Mouse (Mus musculus): ENCODE measurements around the gene Fbl. TPM values are rescaled to one million over a fixed set of nuclear protein-coding genes. Genes with fewer than 3 reads are reported as not detected.

The Fbl gene
- polyA plus RNA-seq (2012; rRNA removed; ENCODE audit: low replicate concordance): 32.1 and 36.7 TPM in 2 replicates

DNA sequence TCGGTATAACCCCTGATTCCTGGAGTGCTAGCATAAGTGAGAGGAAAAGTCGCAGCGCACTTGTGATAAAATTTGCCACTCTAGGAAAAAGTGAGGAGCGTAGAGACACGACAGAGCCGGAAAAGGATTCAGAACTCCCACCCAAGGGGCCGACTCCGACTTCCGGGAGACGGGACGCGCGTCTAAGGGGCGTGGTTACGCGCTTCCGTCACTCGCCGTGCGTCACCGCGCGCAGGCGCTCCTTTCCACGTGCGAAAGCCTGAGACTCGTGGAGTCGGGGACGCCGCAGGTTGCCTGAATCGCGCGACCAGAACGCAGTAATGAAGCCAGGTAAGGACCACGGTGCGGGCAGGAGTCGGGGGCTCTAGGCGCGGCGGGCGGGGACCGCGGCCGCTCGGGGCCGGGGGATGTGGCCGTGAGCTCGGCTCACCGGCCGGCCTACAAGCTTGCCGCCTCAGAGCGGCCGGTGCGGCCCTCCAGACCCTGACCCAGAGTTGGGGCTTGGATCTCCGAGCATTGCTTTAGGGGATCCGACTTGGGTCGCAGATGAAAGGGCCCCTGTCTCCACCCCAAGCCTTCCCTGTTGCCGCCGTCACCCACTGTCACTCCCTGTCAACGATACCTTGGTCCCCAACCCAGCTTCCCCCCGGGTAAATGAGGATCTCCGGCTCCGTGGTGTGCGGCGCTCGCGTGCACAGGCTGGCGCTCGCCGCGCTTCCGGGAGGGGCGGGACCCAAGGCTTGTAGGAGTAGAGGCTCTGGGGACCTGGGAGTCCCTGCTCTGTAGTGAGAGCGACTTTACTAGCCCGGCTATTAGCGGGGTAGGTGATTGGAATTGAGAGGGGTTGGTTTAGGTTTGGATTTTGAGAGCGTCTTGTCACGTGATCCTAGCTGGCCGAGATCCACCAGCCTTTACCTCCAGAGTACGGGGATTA lies at the start of gene Fbl:
Gene Fbl, plus strand, starts transcription at position 222 of the 934 bp plus-strand sequence.

DNA sequence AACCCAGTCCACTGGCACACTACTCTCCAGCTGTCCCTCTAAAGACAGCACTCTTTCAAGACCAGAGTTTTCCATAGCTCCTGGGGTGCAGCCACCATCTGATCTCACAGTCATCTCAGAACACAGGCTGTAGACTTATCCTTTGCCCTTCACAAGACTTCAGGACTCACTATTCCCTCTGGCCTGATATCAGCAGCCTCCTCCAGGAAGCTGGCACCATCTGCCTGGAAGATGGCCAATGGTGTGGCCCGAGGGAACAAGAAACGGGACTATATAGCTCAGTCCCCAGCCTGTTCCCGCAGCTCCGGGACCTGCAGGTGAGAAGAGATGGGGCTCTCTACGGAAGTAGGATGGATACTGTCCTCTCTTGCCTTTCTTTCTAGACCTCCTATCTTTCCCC lies 40.3 kb upstream of the Fbl start, which contains the start of gene 9530053A07Rik:
Gene 9530053A07Rik, plus strand, starts transcription at position 301 of the 400 bp plus-strand sequence.

DNA sequence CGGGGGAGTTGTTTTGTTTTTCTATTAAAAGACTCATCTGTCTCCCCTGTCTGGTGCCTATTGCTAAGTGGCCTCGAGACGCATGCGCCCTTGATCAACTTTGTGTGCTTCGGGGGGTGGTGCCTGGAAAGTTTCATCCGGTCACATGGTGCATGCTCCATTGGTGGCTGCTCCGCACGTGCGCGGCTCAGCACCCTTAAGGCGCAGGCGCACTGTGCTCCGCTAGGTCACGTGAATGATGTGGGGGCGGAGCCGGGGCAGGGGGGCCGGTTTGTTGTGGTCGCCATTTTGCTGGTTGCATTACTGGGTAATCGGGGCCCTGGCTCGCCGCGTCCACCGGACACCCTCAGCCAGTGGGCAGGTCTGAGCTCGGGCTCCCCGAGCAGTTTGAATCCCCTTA lies 9.7 kb downstream of the Fbl start, which contains the start of gene Dyrk1b:
Gene Dyrk1b, plus strand, starts transcription at position 242 of the 400 bp plus-strand sequence.

Other genes with a start within 250 kb of the Fbl start
- gene Zfp974, start 240.2 kb upstream of the Fbl start, polyA plus RNA-seq (2012; rRNA removed; ENCODE audit: low replicate concordance): 1.4 and 2.8 TPM in 2 replicates
- gene Zfp780b, start 190.5 kb upstream of the Fbl start, polyA plus RNA-seq (2012; rRNA removed; ENCODE audit: low replicate concordance): 0.98 and 2.9 TPM in 2 replicates
- gene Zfp850, start 155.6 kb upstream of the Fbl start, polyA plus RNA-seq (2012; rRNA removed; ENCODE audit: low replicate concordance): 0.27 and 0.63 TPM in 2 replicates
- gene Psmc4, start 119.6 kb upstream of the Fbl start, polyA plus RNA-seq (2012; rRNA removed; ENCODE audit: low replicate concordance): 77.8 and 97.0 TPM in 2 replicates
- 45.0 and 51.2 TPM in 2 replicates for gene Fcgbp, start 98.5 kb upstream of the Fbl start, polyA plus RNA-seq (2012; rRNA removed; ENCODE audit: low replicate concordance)
- not detected in 2 replicates for gene 9530053A07Rik, start 40.2 kb upstream of the Fbl start, polyA plus RNA-seq (2012; rRNA removed; ENCODE audit: low replicate concordance)
- gene Dyrk1b, start 9.8 kb downstream of the Fbl start, polyA plus RNA-seq (2012; rRNA removed; ENCODE audit: low replicate concordance): 66.0 and 77.5 TPM in 2 replicates
- gene Eid2, start 98.2 kb downstream of the Fbl start, polyA plus RNA-seq (2012; rRNA removed; ENCODE audit: low replicate concordance): 2.6 and 9.5 TPM in 2 replicates
- gene Eid2b, start 108.0 kb downstream of the Fbl start, polyA plus RNA-seq (2012; rRNA removed; ENCODE audit: low replicate concordance): 7.4 and 19.4 TPM in 2 replicates
- gene Selenov, start 121.5 kb downstream of the Fbl start, polyA plus RNA-seq (2012; rRNA removed; ENCODE audit: low replicate concordance): not detected in 2 replicates
- gene Dll3, start 132.5 kb downstream of the Fbl start, polyA plus RNA-seq (2012; rRNA removed; ENCODE audit: low replicate concordance): 0.11 TPM in 1 of 2 replicates, not detected in the other
- 90.3 and 103 TPM in 2 replicates for gene Timm50, start 142.4 kb downstream of the Fbl start, polyA plus RNA-seq (2012; rRNA removed; ENCODE audit: low replicate concordance)
- gene Supt5, start 169.0 kb downstream of the Fbl start, polyA plus RNA-seq (2012; rRNA removed; ENCODE audit: low replicate concordance): 114 and 125 TPM in 2 replicates
- gene Rps16, start 180.9 kb downstream of the Fbl start, polyA plus RNA-seq (2012; rRNA removed; ENCODE audit: low replicate concordance): 1,024 and 1,255 TPM in 2 replicates
- gene Plekhg2, start 202.9 kb downstream of the Fbl start, polyA plus RNA-seq (2012; rRNA removed; ENCODE audit: low replicate concordance): 35.6 and 63.3 TPM in 2 replicates
- 63.8 and 131 TPM in 2 replicates for gene Zfp36, start 210.5 kb downstream of the Fbl start, polyA plus RNA-seq (2012; rRNA removed; ENCODE audit: low replicate concordance)
- gene Med29, start 223.0 kb downstream of the Fbl start, polyA plus RNA-seq (2012; rRNA removed; ENCODE audit: low replicate concordance): 54.4 and 58.2 TPM in 2 replicates
- 89.1 and 121 TPM in 2 replicates for gene Paf1, start 223.2 kb downstream of the Fbl start, polyA plus RNA-seq (2012; rRNA removed; ENCODE audit: low replicate concordance)

Measured in mammary gland, adult 2 months (tissue).